Mouse (Mus musculus) splenic B cell, adult 2 months (primary cell): ENCODE data around the gene Herpud1.

Source experiments
- DNase-seq: peaks from one replicate; pipeline ENCODE4 v3.0.0-alpha.2; 2011; ENCODE audit warnings: low read depth, low spot score
- H3K27me3 ChIP-seq: 2 replicates; pipeline ENCODE4 v1.6.1; 2012; ENCODE audit warnings: mild to moderate bottlenecking, low read length, moderate library complexity, mixed read lengths; ENCODE audit not compliant: control insufficient read depth, poor library complexity, insufficient read depth, severe bottlenecking
- H3K36me3 ChIP-seq: 2 replicates; pipeline ENCODE4 v1.6.1; 2012; ENCODE audit warnings: mild to moderate bottlenecking, low read length, moderate library complexity, mixed read lengths; ENCODE audit not compliant: control insufficient read depth, poor library complexity, insufficient read depth, severe bottlenecking

The Herpud1 gene

GRCm38 (mm10) chr8:94439691-94440090 is 53.5 kb downstream of the Herpud1 start:
- H3K36me3 ChIP-seq, result no peaks in the 10 kb centered on the region
- no peak for DNase-seq
- no peaks in the 10 kb centered on the region for H3K27me3 ChIP-seq

- H3K36me3 ChIP-seq, result no peaks in the 10 kb centered on the region
- no peak for DNase-seq
- H3K27me3 ChIP-seq, result no peaks in the 10 kb centered on the region
Observed at GRCm38 (mm10) chr8:94440389-94440788, 54.2 kb downstream of the Herpud1 start.

GRCm38 (mm10) chr8:94441686-94442085 is 55.4 kb downstream of the Herpud1 start:
- H3K27me3 ChIP-seq, result no peaks in the 10 kb centered on the region
- H3K36me3 ChIP-seq, result no peaks in the 10 kb centered on the region
- peak; percentile 19 for DNase-seq

GRCm38 (mm10) chr8:94443153-94443552 is 56.9 kb downstream of the Herpud1 start:
- DNase-seq, result peak; percentile 53
- Histone ChIP-seq H3K36me3 (no peaks in the 10 kb centered on the region), H3K27me3 (no peaks in the 10 kb centered on the region)

GRCm38 (mm10) chr8:94444480-94444879 is 58.2 kb downstream of the Herpud1 start:
- Histone ChIP-seq H3K36me3 (no peaks in the 10 kb centered on the region), H3K27me3 (no peaks in the 10 kb centered on the region)
- DNase-seq, result no peak
